ENCODE assay signal across 9 mouse cellular contexts in genomic region chr1:190796745-190797482, GRCm38 (mm10).
DNase-seq lines count a peak whose midpoint lies in the region; ATAC-seq lines count a peak whose summit lies in the region.
"Had no signal": no experiment of that assay in that cellular context is flagged by ENCODE, and none has a peak within 500 bp of the region (broad histone marks: within the 10 kb centered on the region; RNA-seq: fewer than 3 reads in every experiment).

No protein-coding gene starts in this region.

- H3K9me3 ChIP-seq in heart, embryonic 11.5 days (replicated peaks; ENCODE audit: control insufficient read depth, low read length): no peaks in the 10 kb centered on the region
- no peaks in the 10 kb centered on the region for H3K9me3 ChIP-seq in kidney, embryonic 16.5 days (ENCODE audit: low read length)
- no peaks in the 10 kb centered on the region for H3K9me3 ChIP-seq in liver, embryonic 15.5 days (replicated peaks)
- H3K9me3 ChIP-seq: limb, embryonic 15.5 days had no signal

- no peaks in the 10 kb centered on the region for H3K27me3 ChIP-seq in heart, embryonic 11.5 days (ENCODE audit: control insufficient read depth, insufficient read depth, low read length)
- no peaks in the 10 kb centered on the region for H3K27me3 ChIP-seq in kidney, embryonic 16.5 days (ENCODE audit: insufficient read depth, low read length)
- H3K27me3 ChIP-seq in liver, embryonic 15.5 days: no peaks in the 10 kb centered on the region
- H3K27me3 ChIP-seq: limb, embryonic 15.5 days had no signal

- 52% methylated on average over 7 of the region's 7 CpGs for WGBS in heart, embryonic 11.5 days (ENCODE audit: insufficient replicate concordance)
- 44% methylated on average over 7 of the region's 7 CpGs for WGBS in kidney, embryonic 16.5 days
- 54% methylated on average over 7 of the region's 7 CpGs for WGBS in liver, embryonic 15.5 days (ENCODE audit: insufficient replicate concordance)

- intact Hi-C loops in gastrocnemius, postnatal 36 days (cut with DNase I): loop anchor here (5.0 kb wide), 1 partner anchor 750 kb away; no protein-coding TSS in a partner anchor

- peaks cover 4% of the 10 kb centered on the region; the same call in 1 of the 2 replicates for H3K4me1 ChIP-seq in heart, embryonic 11.5 days (ENCODE audit: control insufficient read depth, insufficient read depth, low read length)
- H3K4me1 ChIP-seq in kidney, embryonic 16.5 days (ENCODE audit: insufficient read depth, low read length): peaks cover 7% of the 10 kb centered on the region; the same call in 1 of the 2 replicates
- H3K4me1 ChIP-seq in liver, embryonic 15.5 days (replicated peaks): no peaks in the 10 kb centered on the region
- H3K4me1 ChIP-seq: limb, embryonic 15.5 days had no signal

- ATAC-seq in heart, embryonic 11.5 days (replicated peaks; ENCODE audit: insufficient number of reproducible peaks, low FRiP score, low TSS enrichment): no peak
- ATAC-seq in kidney, embryonic 16.5 days (ENCODE audit: low FRiP score, low TSS enrichment): peak; percentile 69
- ATAC-seq in liver, embryonic 15.5 days (ENCODE audit: insufficient read depth): peak; percentile 84

- DNase-seq in right cerebral cortex, adult 2 months (ENCODE audit: low spot score in 2 of 2): peak; percentile 59 to 62
- DNase-seq in right cerebral cortex, postnatal 14 days: no peak
- DNase-seq in cerebellum, adult 9-11 months: peak; percentile 61
- DNase-seq in retina, adult 2 months (ENCODE audit: low read depth, low spot score): peak; percentile 30
- no peak for DNase-seq in gastrocnemius, postnatal 36 days

- H3K4me2 ChIP-seq in heart, embryonic 11.5 days: no peak overlapping the region
- no peak overlapping the region for H3K4me2 ChIP-seq in kidney, embryonic 16.5 days (replicated peaks; ENCODE audit: low read depth, low read length)
- H3K4me2 ChIP-seq in liver, embryonic 15.5 days: no peak overlapping the region
- H3K4me2 ChIP-seq: limb, embryonic 15.5 days had no signal

- no peak overlapping the region for H3K9ac ChIP-seq in heart, embryonic 11.5 days (ENCODE audit: low read depth, low read length)
- H3K9ac ChIP-seq in kidney, embryonic 16.5 days (replicated peaks; ENCODE audit: low read length): 0 out of 2 replicates have a peak overlapping the region, but pooled peaks have one; percentile 11
- no peak overlapping the region for H3K9ac ChIP-seq in liver, embryonic 15.5 days
- H3K9ac ChIP-seq: limb, embryonic 15.5 days had no signal

- H3K4me3 ChIP-seq in heart, embryonic 11.5 days (ENCODE audit: low read depth, low read length): no peak overlapping the region
- H3K4me3 ChIP-seq in kidney, embryonic 16.5 days (ENCODE audit: low read length): no peak overlapping the region
- no peak overlapping the region for H3K4me3 ChIP-seq in liver, embryonic 15.5 days (replicated peaks)
- H3K4me3 ChIP-seq: limb, embryonic 15.5 days had no signal

- peaks cover 2% of the 10 kb centered on the region; the same call in 1 of the 2 replicates for H3K36me3 ChIP-seq in heart, embryonic 11.5 days (ENCODE audit: control insufficient read depth, insufficient read depth, low read length)
- peaks cover 10% of the 10 kb centered on the region; the same call in 1 of the 2 replicates for H3K36me3 ChIP-seq in kidney, embryonic 16.5 days (ENCODE audit: insufficient read depth, low read length)
- peaks cover 23% of the 10 kb centered on the region for H3K36me3 ChIP-seq in liver, embryonic 15.5 days (replicated peaks)

- 0 out of 2 replicates have a peak overlapping the region, but pooled peaks have one; percentile 18 for H3K27ac ChIP-seq in heart, embryonic 11.5 days (ENCODE audit: low read depth, low read length)
- 0 out of 2 replicates have a peak overlapping the region, but pooled peaks have one; percentile 54 for H3K27ac ChIP-seq in kidney, embryonic 16.5 days (ENCODE audit: low read length)
- H3K27ac ChIP-seq in liver, embryonic 15.5 days (replicated peaks): peak overlapping the region; percentile 74
- H3K27ac ChIP-seq: limb, embryonic 15.5 days had no signal

Comparison
In these comparisons a context has a peak if more than half of its experiments do, and no peak if none do; other contexts are left out.
1. DNase-seq: peak in right cerebral cortex, adult 2 months (2 of 2), cerebellum, adult 9-11 months (single experiment) and retina, adult 2 months (single experiment); none in right cerebral cortex, postnatal 14 days (single experiment) and gastrocnemius, postnatal 36 days (0 of 2).
2. H3K27ac ChIP-seq: peak in every context shown above with its lines; median percentile 74 in liver, embryonic 15.5 days; 54 in kidney, embryonic 16.5 days; 18 in heart, embryonic 11.5 days.